Mouse (Mus musculus) MEL (cell line): ENCODE results near the gene Micu1. TPM values are rescaled to one million over a fixed set of nuclear protein-coding genes. Genes with fewer than 3 reads are reported as not detected.

Source experiments
- DNase-seq: peaks from one replicate; pipeline ENCODE4 v3.0.0; 2011; ENCODE audit warnings: low read depth, low spot score
- H3K27ac ChIP-seq: 2 replicates; pipeline ENCODE4 v1.5.1; 2012; ENCODE audit warnings: low read depth, mild to moderate bottlenecking, control low read depth, low read length, moderate library complexity; ENCODE audit not compliant: control insufficient read depth
- H3K27me3 ChIP-seq, 2 experiments: fragments of 150-350 bp in 1 of 2; sonication (generic) in 1 of 2; 2 replicates each; pipeline ENCODE4 v1.6.1; 2012; ENCODE audit warnings: low read length in 2 of 2, mild to moderate bottlenecking in 2 of 2, improper control_type of control experiment in 1 of 2, moderate library complexity in 1 of 2; ENCODE audit not compliant: insufficient read depth in 2 of 2, control insufficient read depth in 1 of 2
- H3K36me3 ChIP-seq, 2 experiments: 2 replicates each; pipeline ENCODE4 v1.6.1; 2012 to 2014; ENCODE audit warnings: low read length in 2 of 2, improper control_type of control experiment in 1 of 2, inconsistent platforms in 1 of 2, mild to moderate bottlenecking in 1 of 2; ENCODE audit not compliant: insufficient read depth in 2 of 2, control insufficient read depth in 1 of 2
- H3K4me1 ChIP-seq, 2 experiments: fragments of 150-350 bp in 1 of 2; sonication (generic) in 1 of 2; 2 replicates each; pipeline ENCODE4 v1.6.1; 2012; ENCODE audit warnings: low read length in 2 of 2, improper control_type of control experiment in 1 of 2, mild to moderate bottlenecking in 1 of 2; ENCODE audit not compliant: insufficient read depth in 2 of 2, control insufficient read depth in 1 of 2
- H3K4me3 ChIP-seq, 2 experiments: fragments of 150-350 bp in 1 of 2; sonication (generic) in 1 of 2; 2 replicates each; pipeline ENCODE4 v1.5.1; 2012; ENCODE audit warnings: low read depth in 2 of 2, low read length in 2 of 2, mild to moderate bottlenecking in 2 of 2, moderate library complexity in 2 of 2, control low read depth in 1 of 2, improper control_type of control experiment in 1 of 2; ENCODE audit not compliant: control insufficient read depth in 1 of 2, insufficient read depth in 1 of 2
- H3K79me2 ChIP-seq: 2 replicates; pipeline ENCODE4 v1.6.1; 2012; ENCODE audit warnings: mild to moderate bottlenecking, low read length, moderate library complexity; ENCODE audit not compliant: control insufficient read depth, poor library complexity, insufficient read depth
- H3K9ac ChIP-seq: 2 replicates; pipeline ENCODE4 v1.6.1; 2012; ENCODE audit warnings: low read depth, mild to moderate bottlenecking, control low read depth, low read length, moderate library complexity; ENCODE audit not compliant: control insufficient read depth, poor library complexity, severe bottlenecking
- H3K9me3 ChIP-seq: fragments of 150-350 bp; sonication (generic); replicated peaks from 2 replicates; pipeline ENCODE4 v1.6.1; 2012; ENCODE audit warnings: mild to moderate bottlenecking, low read length, improper control_type of control experiment, moderate library complexity; ENCODE audit not compliant: insufficient read depth
- BHLHE40 ChIP-seq: IDR thresholded peaks from 2 replicates; pipeline ENCODE4 v1.6.1; 2012; ENCODE audit warnings: low read depth, mild to moderate bottlenecking, inconsistent platforms, low read length, improper control_type of control experiment, borderline replicate concordance
- GABPA ChIP-seq: IDR thresholded peaks from 2 replicates; pipeline ENCODE4 v1.6.1; 2012; ENCODE audit warnings: low read depth, mild to moderate bottlenecking, inconsistent platforms, low read length, improper control_type of control experiment, moderate library complexity
- JUND ChIP-seq: IDR thresholded peaks from 2 replicates; pipeline ENCODE4 v1.6.1; 2011; ENCODE audit warnings: low read depth, mild to moderate bottlenecking, improper control_type of control experiment, low read length
- KAT2A ChIP-seq: conservative IDR thresholded peaks from 2 replicates; pipeline ENCODE4 v1.6.1; 2012; ENCODE audit warnings: low read depth, low read length, improper control_type of control experiment, inconsistent platforms
- MAFK ChIP-seq: IDR thresholded peaks from 2 replicates; pipeline ENCODE4 v1.6.1; 2011; ENCODE audit warnings: low read depth, mild to moderate bottlenecking, low read length, improper control_type of control experiment, borderline replicate concordance
- MEF2A ChIP-seq: IDR thresholded peaks from 2 replicates; pipeline ENCODE4 v1.6.1; 2014; ENCODE audit warnings: low read depth, mild to moderate bottlenecking, inconsistent platforms, low read length, improper control_type of control experiment; ENCODE audit not compliant: poor library complexity, insufficient replicate concordance, severe bottlenecking; ENCODE audit errors: extremely low read depth
- MXI1 ChIP-seq: IDR thresholded peaks from 2 replicates; pipeline ENCODE4 v1.6.1; 2011; ENCODE audit warnings: mild to moderate bottlenecking, low read depth, low read length, improper control_type of control experiment
- MYB ChIP-seq: IDR thresholded peaks from 2 replicates; pipeline ENCODE4 v1.6.1; 2011; ENCODE audit warnings: mild to moderate bottlenecking, low read depth, low read length, improper control_type of control experiment
- MYC ChIP-seq: IDR thresholded peaks from 2 replicates; pipeline ENCODE4 v1.6.1; 2011; ENCODE audit warnings: low read depth, mild to moderate bottlenecking, low read length, improper control_type of control experiment, moderate library complexity
- NELFE ChIP-seq: IDR thresholded peaks from 2 replicates; pipeline ENCODE4 v1.6.1; 2011; ENCODE audit warnings: low read depth, low read length, improper control_type of control experiment
- POLR2A ChIP-seq, 2 experiments: IDR thresholded peaks; 2 replicates each; pipeline ENCODE4 v1.6.1; 2011 to 2012; ENCODE audit warnings: low read length in 2 of 2, mild to moderate bottlenecking in 2 of 2, control low read depth in 1 of 2, improper control_type of control experiment in 1 of 2, low read depth in 1 of 2, moderate library complexity in 1 of 2; ENCODE audit not compliant: control insufficient read depth in 1 of 2, insufficient read depth in 1 of 2, poor library complexity in 1 of 2
- POLR2AphosphoS5 ChIP-seq: IDR thresholded peaks from 2 replicates; pipeline ENCODE4 v1.6.1; 2012; ENCODE audit warnings: low read depth, borderline replicate concordance, mild to moderate bottlenecking, inconsistent platforms, low read length, moderate library complexity, mixed read lengths
- RAD21 ChIP-seq: IDR thresholded peaks from 2 replicates; pipeline ENCODE4 v1.6.1; 2011; ENCODE audit warnings: mild to moderate bottlenecking, low read depth, low read length, improper control_type of control experiment
- SIN3A ChIP-seq: IDR thresholded peaks from 2 replicates; pipeline ENCODE4 v1.6.1; 2012; ENCODE audit warnings: low read length, improper control_type of control experiment, inconsistent platforms
- TAL1 ChIP-seq: IDR thresholded peaks from 2 replicates; pipeline ENCODE4 v1.6.1; 2012; ENCODE audit warnings: mild to moderate bottlenecking, inconsistent platforms, low read length, moderate library complexity, mixed read lengths
- TBP ChIP-seq: IDR thresholded peaks from 2 replicates; pipeline ENCODE4 v1.8.0; 2011; ENCODE audit warnings: low read depth, low read length, improper control_type of control experiment
- TCF12 ChIP-seq: IDR thresholded peaks from 2 replicates; pipeline ENCODE4 v1.6.1; 2014; ENCODE audit warnings: low read depth, mild to moderate bottlenecking, inconsistent platforms, low read length, improper control_type of control experiment, moderate library complexity
- USF1 ChIP-seq: IDR thresholded peaks from 2 replicates; pipeline ENCODE4 v1.6.1; 2014; ENCODE audit warnings: low read depth, mild to moderate bottlenecking, inconsistent platforms, low read length, improper control_type of control experiment, moderate library complexity
- ZMIZ1 ChIP-seq: IDR thresholded peaks from 2 replicates; pipeline ENCODE4 v1.6.1; 2012; ENCODE audit warnings: low read depth, mild to moderate bottlenecking, inconsistent platforms, low read length, improper control_type of control experiment, moderate library complexity
- ZNF384 ChIP-seq: IDR thresholded peaks from 2 replicates; pipeline ENCODE4 v1.6.1; 2012; ENCODE audit warnings: low read depth, mild to moderate bottlenecking, inconsistent platforms, low read length, improper control_type of control experiment
- polyA plus RNA-seq, 2 experiments: library from polyadenylated mRNA; stranded (reverse) in 1 of 2; unstranded in 1 of 2; fragments of >175 nt in 1 of 2; fragments of >200 nt in 1 of 2; gene quantifications; 2 replicates each; pipeline versions ENCODE4 v1.2.1 to v1.2.4; 2012; ENCODE audit warnings: low replicate concordance in 2 of 2, low read depth in 1 of 2; ENCODE audit not compliant: insufficient read length in 2 of 2, insufficient read depth in 1 of 2, missing spikeins in 1 of 2
- total RNA-seq: library from RNA; depleted of rRNA; stranded (reverse); fragments of 300-350 nt; gene quantifications from 2 replicates; pipeline ENCODE4 v1.2.3, GENCODE M21; 2012

The Micu1 gene
- total and polyA plus RNA-seq, 3 experiments = 18.0 to 26.8 TPM; not detected in 1

- no peaks in the 10 kb centered on the region for H3K27me3 ChIP-seq
- no peak overlapping the region for H3K4me3 ChIP-seq
- peaks cover 0 to 2% of the 10 kb centered on the region in 2 experiments; a peak in 1 of 4 replicates for H3K36me3 ChIP-seq
- no peak overlapping the region for H3K9ac ChIP-seq
- no peak for TF ChIP-seq ZMIZ1
- H3K27ac ChIP-seq = no peak overlapping the region
- H3K4me1 ChIP-seq = no peaks in the 10 kb centered on the region
- no peaks in the 10 kb centered on the region for H3K79me2 ChIP-seq
- no peak for DNase-seq
- no peaks in the 10 kb centered on the region for H3K9me3 ChIP-seq
Observed at GRCm38 (mm10) chr10:59896911-59897331, 194.6 kb downstream of the Micu1 start.

- Histone ChIP-seq H3K9me3 (no peaks in the 10 kb centered on the region), H3K4me1 (no peaks in the 10 kb centered on the region), H3K36me3 (peaks cover 0 to 2% of the 10 kb centered on the region in 2 experiments; a peak in 1 of 4 replicates), H3K27me3 (no peaks in the 10 kb centered on the region), H3K27ac (no peak overlapping the region), H3K4me3 (no peak overlapping the region), H3K79me2 (no peaks in the 10 kb centered on the region), H3K9ac (no peak overlapping the region)
- TF ChIP-seq MYB (no peak), SIN3A (no peak), KAT2A (no peak), TAL1 (no peak), TCF12 (no peak), TBP (no peak), BHLHE40 (no peak), MEF2A (no peak)
- no peak for DNase-seq
Observed at GRCm38 (mm10) chr10:59897511-59897910, 195.2 kb downstream of the Micu1 start.

- peaks cover 0 to 2% of the 10 kb centered on the region in 2 experiments; a peak in 1 of 4 replicates for H3K36me3 ChIP-seq
- no peaks in the 10 kb centered on the region for H3K79me2 ChIP-seq
- H3K9ac ChIP-seq = no peak overlapping the region
- DNase-seq = no peak
- no peaks in the 10 kb centered on the region for H3K9me3 ChIP-seq
- no peak overlapping the region for H3K4me3 ChIP-seq
- no peak for TF ChIP-seq NELFE
- no peak for TF ChIP-seq ZNF384
- no peak for TF ChIP-seq TCF12
- TF ChIP-seq USF1 = no peak
- no peak for TF ChIP-seq MAFK
- TF ChIP-seq JUND = no peak
- TF ChIP-seq GABPA = no peak
- no peak for TF ChIP-seq POLR2AphosphoS5
- TF ChIP-seq RAD21 = no peak
- no peak for TF ChIP-seq MXI1
- no peak for TF ChIP-seq POLR2A (IDR thresholded peaks at IDR 0.05; ENCODE audit: control insufficient read depth in 1 of 2, insufficient read depth in 1 of 2, low read depth in 1 of 2, low read length in 2 of 2, poor library complexity in 1 of 2)
- TF ChIP-seq BHLHE40 = no peak
- TF ChIP-seq MYB = no peak
- no peak for TF ChIP-seq MYC
- no peaks in the 10 kb centered on the region for H3K4me1 ChIP-seq
- no peak overlapping the region for H3K27ac ChIP-seq
- no peaks in the 10 kb centered on the region for H3K27me3 ChIP-seq
Observed at GRCm38 (mm10) chr10:59898180-59898778, 196.0 kb downstream of the Micu1 start.
